Mouse (Mus musculus) olfactory bulb, adult 2 months (tissue): ENCODE measurements around the gene Cbarp.

Source experiments
- CTCF ChIP-seq: fragments of 200-500 bp; IDR thresholded peaks from 2 replicates; pipeline ENCODE4 v1.5.1; 2012; ENCODE audit warnings: low read depth, mild to moderate bottlenecking, low read length, moderate library complexity; ENCODE audit not compliant: insufficient read depth
- POLR2A ChIP-seq: fragments of 200-500 bp; IDR thresholded peaks from 2 replicates; pipeline ENCODE4 v1.6.1; 2012; ENCODE audit warnings: mild to moderate bottlenecking, low read depth, low read length, moderate library complexity; ENCODE audit not compliant: insufficient read depth

DNA sequence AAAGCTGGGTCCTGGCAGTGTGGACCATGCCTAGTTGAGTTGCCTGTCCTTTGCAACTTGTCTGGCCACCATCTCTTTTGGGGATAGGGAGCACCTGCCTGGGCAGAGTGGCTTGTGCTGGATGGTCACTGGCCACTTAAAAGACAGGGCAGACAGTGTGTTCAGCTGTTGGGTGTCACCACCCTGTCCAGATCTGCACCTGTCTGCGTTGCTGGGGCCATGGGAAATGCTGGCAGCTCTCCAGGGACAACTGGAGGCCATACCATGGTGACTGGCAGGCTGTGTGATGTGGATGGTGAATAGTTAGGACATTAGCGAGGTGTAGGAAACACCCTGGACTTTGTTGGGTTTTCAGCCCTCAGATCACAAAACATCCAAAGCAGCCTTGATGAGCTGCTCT is 20.5 kb downstream of the Cbarp start:
- TF ChIP-seq POLR2A (no peak), CTCF (no peak)
